ENCODE assay signal across 29 mouse cellular contexts in genomic region chr8:72458457-72458856, GRCm38 (mm10).
"Had no signal": no experiment of that assay in that cellular context is flagged by ENCODE, and none has a peak within 500 bp of the region (broad histone marks: within the 10 kb centered on the region; RNA-seq: fewer than 3 reads in every experiment).

No protein-coding gene starts in this region.

- DNase-seq: heart, postnatal 10 days; heart, postnatal 14 days; heart, postnatal 36 days; heart, postnatal 4 days; kidney, adult 11 months; kidney, adult 18-20 months; kidney, adult 2 months; kidney, adult 9 months; kidney, postnatal 10 days; kidney, postnatal 14 days; kidney, postnatal 25 days; kidney, postnatal 36 days; kidney, postnatal 4 days; layer of hippocampus, adult 9-11 months; layer of hippocampus, postnatal 36 days had no signal

- H3K4me3 ChIP-seq: heart, embryonic 10.5 days; heart, embryonic 12.5 days; heart, embryonic 13.5 days; heart, embryonic 15.5 days; hindbrain, embryonic 10.5 days; hindbrain, embryonic 12.5 days; hindbrain, embryonic 13.5 days; hindbrain, embryonic 15.5 days; intestine, embryonic 15.5 days; kidney, embryonic 15.5 days; layer of hippocampus, adult 2 months; left cerebral cortex, adult 2 months had no signal

- H3K4me2 ChIP-seq: heart, embryonic 11.5 days; heart, embryonic 12.5 days; heart, embryonic 13.5 days; heart, embryonic 15.5 days; hindbrain, embryonic 12.5 days; hindbrain, embryonic 13.5 days; hindbrain, embryonic 14.5 days; hindbrain, embryonic 15.5 days; intestine, embryonic 15.5 days; kidney, embryonic 15.5 days had no signal

- H3K27me3 ChIP-seq: heart, embryonic 12.5 days; heart, embryonic 13.5 days; heart, embryonic 15.5 days; hindbrain, embryonic 12.5 days; hindbrain, embryonic 13.5 days; hindbrain, embryonic 15.5 days; intestine, embryonic 15.5 days; kidney, embryonic 15.5 days had no signal
